Mouse (Mus musculus): Measurements from ENCODE around the gene Lrrc75b. TPM values are rescaled to one million over a fixed set of nuclear protein-coding genes. Genes with fewer than 3 reads are reported as not detected.

Gene Lrrc75b
- 1.3 and 1.7 TPM in 2 replicates for polyA plus RNA-seq (2021; fragmentation: Nextera tagmentation)
- long read RNA-seq, experiment 1, partial matches to known transcripts = 0 of 2 reads
- long read RNA-seq, experiment 1, other reads (novel, unspliced or antisense) = 2 of 2 reads
- long read RNA-seq, experiment 2, full-length matches to known transcripts = 5 of 12 reads
- long read RNA-seq, experiment 2, partial matches to known transcripts = 1 of 12 reads
- long read RNA-seq, experiment 2, other reads (novel, unspliced or antisense) = 6 of 12 reads

DNA sequence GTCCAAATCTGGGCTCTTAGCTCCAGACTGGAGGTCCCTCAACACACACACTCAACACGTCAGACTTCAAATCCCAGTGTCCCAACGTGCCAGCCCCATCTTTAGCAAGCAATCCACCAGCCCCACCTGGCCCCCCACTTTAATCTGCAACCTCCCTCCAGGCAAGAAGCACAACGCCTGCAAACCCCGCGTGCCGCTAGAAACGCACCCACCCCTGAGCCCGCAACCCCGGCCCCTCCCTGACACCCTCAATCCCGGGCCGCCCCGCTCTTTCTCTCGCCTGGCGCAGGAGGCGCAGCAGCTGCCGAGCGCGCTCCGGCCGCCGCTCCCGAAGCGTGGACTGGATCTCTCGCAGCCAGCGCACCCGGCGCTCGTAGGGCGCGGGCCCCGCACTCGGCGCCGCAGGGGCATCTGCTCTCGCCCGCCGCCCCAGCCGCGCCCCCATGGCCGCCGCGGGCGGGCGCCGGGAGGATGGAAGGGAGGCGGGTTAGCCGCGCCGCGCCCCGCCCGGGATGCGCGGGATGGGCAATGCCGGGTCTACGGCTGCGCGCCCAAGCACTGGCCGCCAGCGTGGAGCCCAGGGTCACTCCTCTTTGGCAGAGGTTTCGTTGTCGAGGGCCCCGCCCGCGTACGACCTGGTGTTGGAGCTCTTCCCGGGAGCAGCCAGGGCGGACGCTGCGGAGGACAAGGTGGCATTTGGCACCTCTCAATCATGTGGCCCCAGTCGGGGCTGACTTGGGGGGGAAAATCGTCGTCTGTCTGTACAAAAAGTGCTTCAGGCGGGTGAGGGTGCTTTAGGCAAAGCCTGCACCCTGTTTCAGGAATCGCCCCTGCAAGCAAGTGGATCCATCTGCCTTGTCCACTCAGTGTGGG is at the start of gene Lrrc75b:
Lrrc75b (minus strand) TSS at position 655 of the 873 bp plus-strand sequence.

GRCm38 (mm10) chr10:75589129-75589528 is 29.0 kb upstream of the Lrrc75b start, which contains the start of gene Ggt5:
Ggt5 (plus strand) TSS chr10:75589340.

GRCm38 (mm10) chr10:75561071-75561654 is 1.0 kb upstream of the Lrrc75b start, which contains the start of gene Ggt1:
Ggt1 (plus strand) TSS chr10:75561604.

DNA sequence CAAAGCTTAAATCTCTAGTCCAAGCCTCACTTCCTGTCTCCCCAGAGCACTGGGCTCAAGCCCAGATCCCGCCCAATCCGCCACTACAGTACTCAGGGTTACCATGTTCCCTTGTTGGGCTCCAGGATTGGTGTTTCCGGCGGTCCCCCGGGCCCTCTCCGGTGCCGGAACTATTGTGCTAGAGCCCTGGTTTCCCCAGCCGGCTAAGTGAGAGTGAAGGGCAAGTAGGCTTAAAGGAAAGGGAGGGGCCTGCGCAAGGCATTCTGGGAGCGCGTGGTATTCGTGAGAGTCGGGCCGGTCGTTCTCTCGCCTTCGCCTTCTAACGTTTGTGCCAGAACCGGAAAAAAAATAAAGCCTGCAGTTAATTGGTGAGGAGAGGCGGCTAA is 42.4 kb downstream of the Lrrc75b start, which contains the start of gene Gucd1:
Gucd1 (minus strand) TSS at position 215 of the 386 bp plus-strand sequence.

GRCm38 (mm10) chr10:75517073-75517757 is 42.9 kb downstream of the Lrrc75b start, which contains the start of gene Snrpd3:
Snrpd3 (plus strand) TSS chr10:75517551.

Other genes starting within 250 kb of the Lrrc75b start
- 2.0 and 2.5 TPM in 2 replicates for gene Adora2a, start 243.5 kb downstream of the Lrrc75b start, polyA plus RNA-seq (2021; fragmentation: Nextera tagmentation)
- 0.08 and 0.63 TPM in 2 replicates for gene Upb1, start 159.2 kb downstream of the Lrrc75b start, polyA plus RNA-seq (2021; fragmentation: Nextera tagmentation)
- gene Snrpd3, start 42.8 kb downstream of the Lrrc75b start, polyA plus RNA-seq (2021; fragmentation: Nextera tagmentation) = 84.9 and 85.0 TPM in 2 replicates
- 6.4 and 6.5 TPM in 2 replicates for gene Gucd1, start 42.4 kb downstream of the Lrrc75b start, polyA plus RNA-seq (2021; fragmentation: Nextera tagmentation)
- 2.2 and 2.7 TPM in 2 replicates for gene Ggt1, start 1.3 kb upstream of the Lrrc75b start, polyA plus RNA-seq (2021; fragmentation: Nextera tagmentation)
- gene Ggt5, start 29.0 kb upstream of the Lrrc75b start, polyA plus RNA-seq (2021; fragmentation: Nextera tagmentation) = 0.77 and 1.4 TPM in 2 replicates
- 0.92 and 1.4 TPM in 2 replicates for gene Susd2, start 83.7 kb upstream of the Lrrc75b start, polyA plus RNA-seq (2021; fragmentation: Nextera tagmentation)
- gene Cabin1, start 204.0 kb upstream of the Lrrc75b start, polyA plus RNA-seq (2021; fragmentation: Nextera tagmentation) = 15.1 and 22.2 TPM in 2 replicates
- gene Ddt, start 213.1 kb upstream of the Lrrc75b start, polyA plus RNA-seq (2021; fragmentation: Nextera tagmentation) = 194 and 202 TPM in 2 replicates
- gene Gm20441, start 220.6 kb upstream of the Lrrc75b start, polyA plus RNA-seq (2021; fragmentation: Nextera tagmentation) = not detected in 2 replicates
- gene Gstt3, start 221.1 kb upstream of the Lrrc75b start, polyA plus RNA-seq (2021; fragmentation: Nextera tagmentation) = 8.2 and 13.6 TPM in 2 replicates
- gene Gstt1, start 238.3 kb upstream of the Lrrc75b start, polyA plus RNA-seq (2021; fragmentation: Nextera tagmentation) = 38.2 and 46.0 TPM in 2 replicates

Data from layer of hippocampus, adult 6 months (tissue).